Mouse (Mus musculus) brain, adult 10 weeks (tissue): ENCODE results near the gene Ceacam19. TPM values are rescaled to one million over a fixed set of nuclear protein-coding genes. Genes with fewer than 3 reads are reported as not detected.

Experiments
- polyA plus RNA-seq: library from polyadenylated mRNA; stranded (reverse); fragments of 350-450 nt; fragmentation: Illumina TruSeq; extraction: RNeasy Lipid Tissue Mini Kit (QIAGEN cat#74804); gene quantifications from one replicate; pipeline ENCODE4 v1.2.3, GENCODE M21; 2015; ENCODE audit warnings: low read depth, low replicate concordance

Ceacam19 gene
- not detected for polyA plus RNA-seq

GRCm38 (mm10) chr7:19887849-19888248 is at the start of gene Ceacam19:
Gene Ceacam19, minus strand, starts transcription at chr7:19887965.

GRCm38 (mm10) chr7:19920506-19921261 is 32.9 kb upstream of the Ceacam19 start, which contains the start of gene Pvr:
Gene Pvr, minus strand, starts transcription at chr7:19921160.

GRCm38 (mm10) chr7:19861199-19861598 is 26.6 kb downstream of the Ceacam19 start, which contains the start of gene Ceacam16:
Gene Ceacam16, minus strand, starts transcription at chr7:19861299.

GRCm38 (mm10) chr7:19851858-19852570 is 35.8 kb downstream of the Ceacam19 start, which contains the start of gene Gm19345:
Gene Gm19345, plus strand, starts transcription at chr7:19852003.

Other genes with a start within 250 kb of the Ceacam19 start
- 134 TPM for gene Clptm1, start 222.9 kb downstream of the Ceacam19 start, polyA plus RNA-seq
- gene Apoc2, start 210.0 kb downstream of the Ceacam19 start, polyA plus RNA-seq: not detected
- gene Gm44805, start 206.5 kb downstream of the Ceacam19 start, polyA plus RNA-seq: not detected
- not detected for gene Apoc4, start 206.5 kb downstream of the Ceacam19 start, polyA plus RNA-seq
- 12.2 TPM for gene Apoc1, start 195.3 kb downstream of the Ceacam19 start, polyA plus RNA-seq
- gene Apoe, start 188.8 kb downstream of the Ceacam19 start, polyA plus RNA-seq: 3,083 TPM
- 89.9 TPM for gene Tomm40, start 172.5 kb downstream of the Ceacam19 start, polyA plus RNA-seq
- 7.5 TPM for gene Nectin2, start 137.5 kb downstream of the Ceacam19 start, polyA plus RNA-seq
- gene Bcam, start 116.9 kb downstream of the Ceacam19 start, polyA plus RNA-seq: 16.0 TPM
- not detected for gene Cblc, start 91.2 kb downstream of the Ceacam19 start, polyA plus RNA-seq
- gene Bcl3, start 65.2 kb downstream of the Ceacam19 start, polyA plus RNA-seq: 0.42 TPM
- gene Gm19345, start 36.0 kb downstream of the Ceacam19 start, polyA plus RNA-seq: 2.8 TPM
- gene Ceacam16, start 26.7 kb downstream of the Ceacam19 start, polyA plus RNA-seq: not detected
- gene Pvr, start 33.2 kb upstream of the Ceacam19 start, polyA plus RNA-seq: 11.7 TPM
- not detected for gene Igsf23, start 62.8 kb upstream of the Ceacam19 start, polyA plus RNA-seq
- not detected for gene Ceacam20, start 77.4 kb upstream of the Ceacam19 start, polyA plus RNA-seq
- gene Nlrp9b, start 103.5 kb upstream of the Ceacam19 start, polyA plus RNA-seq: not detected
- not detected for gene Vmn1r91, start 211.7 kb upstream of the Ceacam19 start, polyA plus RNA-seq
- not detected for gene Gm16442, start 234.6 kb upstream of the Ceacam19 start, polyA plus RNA-seq